Mouse (Mus musculus): Measurements from ENCODE around the gene Rbms1.

DNA sequence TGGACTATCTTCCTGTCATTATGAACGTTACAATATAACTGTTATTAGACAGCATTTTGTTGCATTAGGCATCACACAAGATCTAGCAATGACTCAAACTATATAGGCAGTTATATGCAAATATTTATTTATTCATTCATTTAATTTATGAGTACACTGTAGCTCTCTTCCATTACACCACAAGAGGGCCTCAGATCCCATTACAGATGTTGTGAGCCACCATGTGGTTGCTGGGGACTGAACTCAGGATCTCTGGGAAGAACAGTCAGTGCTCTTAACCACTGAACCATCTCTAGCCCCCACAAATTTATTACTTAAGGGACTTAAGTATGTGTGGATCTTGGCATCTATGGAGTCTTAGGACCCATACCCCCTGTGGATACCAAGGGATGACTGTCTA is 214.4 kb downstream of the Rbms1 start:
- TF ChIP-seq TAL1 (IDR thresholded peaks at IDR 0.05; ENCODE audit: low read length) (no peak), GATA1 (IDR thresholded peaks at IDR 0.05; ENCODE audit: low read length) (no peak)

Measured in erythroblast, embryonic 14.5 days (primary cell).